Mouse (Mus musculus) liver, embryonic 14.5 days (tissue): ENCODE results near the gene Rab20.

Experiments
- CTCF ChIP-seq: IDR thresholded peaks from 2 replicates; pipeline ENCODE4 v1.5.1; 2016; ENCODE audit warnings: antibody characterized with exemption, low read depth, control low read depth
- EP300 ChIP-seq: IDR thresholded peaks from 2 replicates; pipeline ENCODE4 v1.6.1; 2016; ENCODE audit warnings: antibody characterized with exemption, low read depth

DNA sequence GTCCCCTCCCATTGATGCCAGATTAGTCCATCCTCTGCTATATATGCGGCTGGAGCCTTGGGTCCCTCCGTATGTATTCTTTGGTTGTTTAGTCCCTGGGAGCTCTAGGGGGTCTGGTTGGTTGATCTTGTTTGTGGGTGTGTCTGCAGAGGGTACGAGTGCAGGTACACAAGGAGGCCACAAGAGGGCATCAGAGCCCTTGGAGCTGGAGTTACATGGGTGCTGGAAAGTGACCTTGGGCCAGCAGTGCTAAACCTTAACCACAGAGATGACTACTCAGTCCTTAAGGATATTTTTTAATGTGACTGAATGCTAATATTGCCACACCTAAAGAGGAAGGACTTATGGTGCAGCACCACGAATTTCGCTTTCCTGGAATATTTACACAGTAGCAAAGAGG is 47.8 kb downstream of the Rab20 start:
- peak; percentile 83 for TF ChIP-seq CTCF
- no peak for TF ChIP-seq EP300
